Mouse (Mus musculus) CH12.LX (cell line): ENCODE measurements around the gene Sobp. TPM values are rescaled to one million over a fixed set of nuclear protein-coding genes. Genes with fewer than 3 reads are reported as not detected.

Source experiments
- DNase-seq: peaks from one replicate; pipeline ENCODE4 v3.0.0-alpha.2; 2013; ENCODE audit errors: extremely low read depth
- H3K27ac ChIP-seq: 2 replicates; pipeline ENCODE4 v1.5.1; 2012; ENCODE audit warnings: low read depth, mild to moderate bottlenecking, control low read depth, moderate library complexity; ENCODE audit not compliant: insufficient read depth
- H3K27me3 ChIP-seq: replicated peaks from 2 replicates; pipeline ENCODE3; 2012; ENCODE audit warnings: inconsistent platforms
- H3K36me3 ChIP-seq, 2 experiments: replicated peaks in 1 of 2; 2 replicates each; pipeline versions ENCODE3 to v1.6.1; 2012; ENCODE audit warnings: inconsistent platforms in 1 of 2, low read length in 1 of 2, mild to moderate bottlenecking in 1 of 2, mixed read lengths in 1 of 2, moderate library complexity in 1 of 2; ENCODE audit not compliant: control insufficient read depth in 1 of 2, insufficient read depth in 1 of 2
- H3K4me1 ChIP-seq, 2 experiments: 2 replicates each; pipeline ENCODE4 v1.6.1; 2012; ENCODE audit warnings: inconsistent platforms in 1 of 2, moderate library complexity in 1 of 2; ENCODE audit not compliant: insufficient read depth in 2 of 2, control insufficient read depth in 1 of 2
- H3K4me2 ChIP-seq: 2 replicates; pipeline ENCODE4 v1.6.1; 2012; ENCODE audit warnings: low read depth, mild to moderate bottlenecking, control low read depth; ENCODE audit not compliant: poor library complexity, insufficient read depth, severe bottlenecking
- H3K4me3 ChIP-seq, 3 experiments: fragments of 150-350 bp in 1 of 3; sonication (generic) in 1 of 3; replicated peaks in 1 of 3; 2 replicates each; pipeline versions ENCODE3 to v1.5.1; 2011 to 2012; ENCODE audit warnings: low read depth in 2 of 3, low read length in 2 of 3, mild to moderate bottlenecking in 2 of 3, moderate library complexity in 2 of 3, control low read depth in 1 of 3, improper control_type of control experiment in 1 of 3, inconsistent platforms in 1 of 3, mixed read lengths in 1 of 3; ENCODE audit not compliant: poor library complexity in 1 of 3
- H3K79me2 ChIP-seq: replicated peaks from 2 replicates; pipeline ENCODE4 v1.6.1; 2012; ENCODE audit warnings: mild to moderate bottlenecking, moderate library complexity; ENCODE audit not compliant: control insufficient read depth, poor library complexity, insufficient read depth, severe bottlenecking; ENCODE audit errors: extremely low read depth
- H3K9ac ChIP-seq: 2 replicates; pipeline ENCODE4 v1.6.1; 2012; ENCODE audit warnings: low read depth, mild to moderate bottlenecking, control low read depth, moderate library complexity; ENCODE audit not compliant: insufficient read depth
- H3K9me3 ChIP-seq: replicated peaks from 2 replicates; pipeline ENCODE3; 2012; ENCODE audit warnings: low read length, inconsistent platforms, mixed read lengths
- CTCF ChIP-seq, 2 experiments: IDR thresholded peaks in 1 of 2; conservative IDR thresholded peaks in 1 of 2; 2 replicates each; pipeline ENCODE4 v1.5.1; 2011 to 2012; ENCODE audit warnings: low read depth in 2 of 2, low read length in 2 of 2, improper control_type of control experiment in 1 of 2, inconsistent platforms in 1 of 2, mild to moderate bottlenecking in 1 of 2, moderate library complexity in 1 of 2
- ELF1 ChIP-seq: IDR thresholded peaks from 2 replicates; pipeline ENCODE4 v1.6.1; 2014; ENCODE audit warnings: low read depth, mild to moderate bottlenecking, inconsistent platforms, low read length, improper control_type of control experiment
- KAT2A ChIP-seq: IDR thresholded peaks from 2 replicates; pipeline ENCODE4 v1.6.1; 2012; ENCODE audit warnings: low read length, improper control_type of control experiment, inconsistent platforms; ENCODE audit not compliant: insufficient replicate concordance
- MAFK ChIP-seq: IDR thresholded peaks from 2 replicates; pipeline ENCODE4 v1.6.1; 2011; ENCODE audit warnings: low read length, improper control_type of control experiment; ENCODE audit not compliant: insufficient replicate concordance
- MAZ ChIP-seq: IDR thresholded peaks from 2 replicates; pipeline ENCODE4 v1.6.1; 2012; ENCODE audit warnings: low read depth, mild to moderate bottlenecking, inconsistent platforms, low read length, improper control_type of control experiment, moderate library complexity
- MEF2A ChIP-seq: IDR thresholded peaks from 2 replicates; pipeline ENCODE4 v1.6.1; 2014; ENCODE audit warnings: low read depth, mild to moderate bottlenecking, inconsistent platforms, low read length, improper control_type of control experiment, borderline replicate concordance
- MXI1 ChIP-seq: IDR thresholded peaks from 2 replicates; pipeline ENCODE4 v1.6.1; 2011; ENCODE audit warnings: mild to moderate bottlenecking, low read depth, low read length, improper control_type of control experiment
- MYC ChIP-seq: IDR thresholded peaks from 2 replicates; pipeline ENCODE4 v1.6.1; 2011; ENCODE audit warnings: low read depth, mild to moderate bottlenecking, improper control_type of control experiment, low read length
- POLR2A ChIP-seq: IDR thresholded peaks from 2 replicates; pipeline ENCODE4 v1.6.1; 2011; ENCODE audit warnings: low read depth, mild to moderate bottlenecking, improper control_type of control experiment, low read length
- POLR2AphosphoS2 ChIP-seq: IDR thresholded peaks from 2 replicates; pipeline ENCODE4 v1.6.1; 2011; ENCODE audit warnings: low read depth, low read length, improper control_type of control experiment
- SIN3A ChIP-seq: IDR thresholded peaks from 2 replicates; pipeline ENCODE4 v1.6.1; 2012; ENCODE audit warnings: low read length, improper control_type of control experiment, inconsistent platforms
- UBTF ChIP-seq: IDR thresholded peaks from 2 replicates; pipeline ENCODE4 v1.6.1; 2012; ENCODE audit warnings: low read depth, mild to moderate bottlenecking, inconsistent platforms, low read length, improper control_type of control experiment, moderate library complexity
- dilution Hi-C: fragments of 300-500 bp; cut with MboI; formaldehyde crosslinking; loops from 2 replicates; pipeline ENCODE4 v1.14.3; 2020; ENCODE audit warnings: low sequenced_read_pairs; ENCODE audit not compliant: extremely low pct_unique_long_range_greater_than_20kb, extremely low pct_ligation_motif_present
- in situ Hi-C: fragments of 300-500 bp; cut with MboI; formaldehyde crosslinking; loops from 3 replicates; pipeline ENCODE4 v1.14.3; 2019; ENCODE audit warnings: low sequenced_read_pairs, low pct_ligation_motif_present, low pct_unique_long_range_greater_than_20kb, mixed read lengths
- polyA plus RNA-seq: library from polyadenylated mRNA; unstranded; fragments of >175 nt; gene quantifications from 2 replicates; pipeline ENCODE4 v1.2.1, GENCODE M21; 2012; ENCODE audit warnings: low read depth; ENCODE audit not compliant: insufficient read length
- total RNA-seq, 2 experiments: library from RNA; depleted of rRNA; stranded (reverse); fragments of 300-350 nt in 1 of 2; fragments of >200 nt in 1 of 2; gene quantifications; 2 replicates each; pipeline ENCODE4 v1.2.3; 2012 to 2014

Sobp gene
- total and polyA plus RNA-seq, 3 experiments: 0.04 to 0.77 (median 0.08) TPM

- no peak for DNase-seq
- no peaks in the 10 kb centered on the region for H3K36me3 ChIP-seq
- no peaks in the 10 kb centered on the region for H3K9me3 ChIP-seq
- H3K4me2 ChIP-seq: no peak overlapping the region
- dilution Hi-C loops: no loop called here
- H3K79me2 ChIP-seq: no peaks in the 10 kb centered on the region
- no peak for TF ChIP-seq MEF2A
- no peak for TF ChIP-seq UBTF
- TF ChIP-seq MYC: no peak
- no peak for TF ChIP-seq MAFK
- TF ChIP-seq POLR2A: no peak
- TF ChIP-seq POLR2AphosphoS2: no peak
- no peak for TF ChIP-seq SIN3A
- TF ChIP-seq MXI1: no peak
- no peak for TF ChIP-seq MAZ
- H3K4me3 ChIP-seq: no peak overlapping the region
- in situ Hi-C loops: no loop called here
- no peak overlapping the region for H3K9ac ChIP-seq
- H3K27me3 ChIP-seq: no peaks in the 10 kb centered on the region
- H3K4me1 ChIP-seq: no peaks in the 10 kb centered on the region
- H3K27ac ChIP-seq: no peak overlapping the region
Measured at GRCm38 (mm10) chr10:43036646-43037454, 137.5 kb downstream of the Sobp start.

GRCm38 (mm10) chr10:43035579-43035978 is 138.8 kb downstream of the Sobp start:
- no peak for DNase-seq
- Histone ChIP-seq H3K4me3 (no peak overlapping the region), H3K36me3 (no peaks in the 10 kb centered on the region), H3K27me3 (no peaks in the 10 kb centered on the region), H3K9me3 (no peaks in the 10 kb centered on the region), H3K27ac (no peak overlapping the region), H3K9ac (no peak overlapping the region), H3K79me2 (no peaks in the 10 kb centered on the region), H3K4me2 (no peak overlapping the region), H3K4me1 (no peaks in the 10 kb centered on the region)
- dilution Hi-C loops (no loop called here), in situ Hi-C loops (no loop called here)
- TF ChIP-seq UBTF (no peak), ELF1 (no peak)

GRCm38 (mm10) chr10:43034811-43035210 is 139.5 kb downstream of the Sobp start:
- dilution Hi-C loops: no loop called here
- DNase-seq: no peak
- Histone ChIP-seq H3K9me3 (no peaks in the 10 kb centered on the region), H3K27ac (no peak overlapping the region), H3K9ac (no peak overlapping the region), H3K4me2 (no peak overlapping the region), H3K4me3 (no peak overlapping the region), H3K27me3 (no peaks in the 10 kb centered on the region), H3K36me3 (no peaks in the 10 kb centered on the region), H3K4me1 (no peaks in the 10 kb centered on the region), H3K79me2 (no peaks in the 10 kb centered on the region)
- in situ Hi-C loops: no loop called here
- TF ChIP-seq MYC (no peak), SIN3A (no peak), CTCF (conservative IDR thresholded peaks at IDR 0.05 in 1 of 2, IDR thresholded peaks at IDR 0.05 in 1 of 2; ENCODE audit: low read depth in 2 of 2, low read length in 2 of 2) (no peak), KAT2A (no peak), POLR2A (no peak)
